Mouse (Mus musculus) heart, embryonic 14.5 days (tissue): ENCODE measurements around the gene Gpr162. TPM values are rescaled to one million over a fixed set of nuclear protein-coding genes. Genes with fewer than 3 reads are reported as not detected.

Source experiments
- ATAC-seq: fragments of 200-750 bp; cut with Nextera tagmentation; 2 replicates; pipeline ENCODE4 v1.8.0; 2017; ENCODE audit warnings: low read depth, moderate TSS enrichment; ENCODE audit not compliant: insufficient number of reproducible peaks, insufficient read depth, low FRiP score
- H3K27ac ChIP-seq, 2 experiments: fragments of 200-500 bp in 1 of 2; fragments of 300-500 bp in 1 of 2; sonication (generic) in 1 of 2; replicated peaks in 1 of 2; 2 replicates each; pipeline ENCODE4 v1.5.1; 2012 to 2014; ENCODE audit warnings: low read depth in 2 of 2, low read length in 2 of 2, control low read depth in 1 of 2, mild to moderate bottlenecking in 1 of 2, mixed read lengths in 1 of 2; ENCODE audit not compliant: control insufficient read depth in 1 of 2, insufficient read depth in 1 of 2
- H3K27me3 ChIP-seq: fragments of 300-500 bp; sonication (generic); 2 replicates; pipeline ENCODE4 v1.6.1; 2014; ENCODE audit warnings: mild to moderate bottlenecking, low read length, control low read depth; ENCODE audit not compliant: control insufficient read depth, insufficient read depth
- H3K36me3 ChIP-seq: fragments of 300-500 bp; sonication (generic); 2 replicates; pipeline ENCODE4 v1.6.1; 2014; ENCODE audit warnings: mild to moderate bottlenecking, control low read depth, low read length, mixed read lengths; ENCODE audit not compliant: control insufficient read depth, insufficient read depth
- H3K4me1 ChIP-seq, 2 experiments: fragments of 200-500 bp in 1 of 2; fragments of 300-500 bp in 1 of 2; sonication (generic) in 1 of 2; 2 replicates each; pipeline ENCODE4 v1.6.1; 2012 to 2014; ENCODE audit warnings: low read length in 2 of 2, control low read depth in 1 of 2, mixed read lengths in 1 of 2; ENCODE audit not compliant: control insufficient read depth in 2 of 2, insufficient read depth in 2 of 2
- H3K4me2 ChIP-seq: fragments of 300-500 bp; sonication (generic); 2 replicates; pipeline ENCODE4 v1.6.1; 2014; ENCODE audit warnings: mild to moderate bottlenecking, low read length
- H3K4me3 ChIP-seq, 2 experiments: fragments of 200-500 bp in 1 of 2; fragments of 300-500 bp in 1 of 2; sonication (generic) in 1 of 2; 2 replicates each; pipeline ENCODE4 v1.5.1; 2012 to 2014; ENCODE audit warnings: low read length in 2 of 2, mild to moderate bottlenecking in 2 of 2, control low read depth in 1 of 2, low read depth in 1 of 2, moderate library complexity in 1 of 2; ENCODE audit not compliant: control insufficient read depth in 1 of 2, insufficient read depth in 1 of 2
- H3K9ac ChIP-seq: fragments of 300-500 bp; sonication (generic); 2 replicates; pipeline ENCODE4 v1.6.1; 2014; ENCODE audit warnings: mild to moderate bottlenecking, low read length
- H3K9me3 ChIP-seq: fragments of 300-500 bp; sonication (generic); 2 replicates; pipeline ENCODE4 v1.6.1; 2016; ENCODE audit warnings: low read length, control low read depth; ENCODE audit not compliant: control insufficient read depth
- WGBS: fragments of 180-500 bp; shearing (Covaris S2); extraction: QIAGEN DNeasy Blood & Tissue Kit; methylation state at CpG from one replicate; pipeline ENCODE4 v1.1.7; 2014; 5-methylcytosine and 5-hydroxymethylcytosine counted together
- polyA plus RNA-seq: library from polyadenylated mRNA; unstranded; fragments of >200 nt; fragmentation: Nextera tagmentation; extraction: Ambion mirVana; gene quantifications from 2 replicates; pipeline ENCODE4 v1.2.1, GENCODE M21; 2014

Gene Gpr162
- polyA plus RNA-seq, 1 experiment from 2014 or later = 0.86 TPM

DNA sequence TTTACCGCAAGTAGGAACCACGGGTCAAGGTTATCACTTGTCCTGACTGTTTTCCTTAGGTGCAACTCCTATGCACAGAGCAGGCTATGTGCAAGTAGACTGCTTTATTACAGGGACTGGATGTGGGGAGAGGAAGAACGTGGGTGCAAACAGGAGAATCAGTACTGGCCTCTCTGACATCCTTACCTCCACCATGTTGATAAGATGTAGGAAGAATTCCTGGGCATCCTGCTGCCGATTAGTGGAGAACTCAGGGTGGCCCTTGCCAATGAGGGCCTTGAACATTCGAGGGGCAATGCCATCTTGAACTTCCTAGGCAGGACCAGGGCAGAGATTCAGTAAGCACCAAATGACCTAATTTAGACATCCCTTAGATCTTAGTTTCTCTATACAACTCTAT lies 42.9 kb downstream of the Gpr162 start:
- WGBS = 88% methylated on average over 5 of the region's 5 CpGs
- ATAC-seq = no peak
- H3K36me3 ChIP-seq = peaks cover 100% of the 10 kb centered on the region
- H3K4me3 ChIP-seq = no peak overlapping the region
- no peak overlapping the region for H3K4me2 ChIP-seq
- H3K27me3 ChIP-seq = no peaks in the 10 kb centered on the region
- H3K4me1 ChIP-seq = no peaks in the 10 kb centered on the region
- no peak overlapping the region for H3K9ac ChIP-seq
- no peaks in the 10 kb centered on the region for H3K9me3 ChIP-seq
- H3K27ac ChIP-seq = no peak overlapping the region

DNA sequence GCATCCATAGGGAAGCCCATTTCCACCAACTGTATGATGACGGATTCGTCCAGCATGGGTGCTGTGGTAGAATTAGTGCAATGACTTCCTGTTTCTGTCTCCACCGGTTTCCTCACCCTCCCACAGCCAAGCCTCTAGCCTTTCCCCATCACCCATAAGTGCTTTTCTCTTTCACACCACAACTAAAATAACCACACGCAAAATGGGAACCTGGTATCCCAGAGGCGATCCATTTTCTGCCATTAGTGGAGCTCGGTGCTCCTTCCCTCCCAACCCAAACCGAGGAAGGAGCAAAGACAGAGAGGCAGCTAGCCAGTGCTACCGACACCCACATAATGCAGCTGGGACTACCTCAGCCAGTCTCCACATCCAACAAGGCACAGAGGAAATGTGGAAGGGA lies 45.8 kb downstream of the Gpr162 start:
- H3K9me3 ChIP-seq = no peaks in the 10 kb centered on the region
- no peak overlapping the region for H3K27ac ChIP-seq
- H3K36me3 ChIP-seq = peaks cover 79% of the 10 kb centered on the region
- H3K4me1 ChIP-seq = peaks cover 6 to 9% of the 10 kb centered on the region in 2 experiments
- 83% methylated on average over 8 of the region's 8 CpGs for WGBS
- H3K4me2 ChIP-seq = no peak overlapping the region
- H3K4me3 ChIP-seq = no peak overlapping the region
- H3K9ac ChIP-seq = no peak overlapping the region
- H3K27me3 ChIP-seq = no peaks in the 10 kb centered on the region
- ATAC-seq = no peak

DNA sequence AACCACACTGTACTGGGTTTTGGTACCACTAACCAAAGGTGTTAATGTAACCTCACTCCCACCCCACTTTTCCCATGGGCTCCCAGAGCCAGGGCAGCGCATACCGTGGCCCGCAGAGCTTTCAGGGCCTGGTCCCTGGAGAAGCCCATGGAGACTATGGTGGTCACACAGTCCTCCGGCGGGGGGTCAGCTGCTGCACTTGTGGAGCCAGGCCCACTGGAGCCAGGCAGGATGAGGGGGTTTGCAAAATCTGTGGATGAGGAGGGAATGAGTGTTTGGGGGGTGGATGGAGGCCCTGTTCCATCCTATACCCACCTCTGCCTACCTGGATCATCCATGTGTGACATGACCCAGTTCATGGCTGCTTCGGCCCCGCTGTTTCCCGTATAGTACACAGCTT lies 46.2 kb downstream of the Gpr162 start:
- H3K4me2 ChIP-seq = no peak overlapping the region
- H3K9me3 ChIP-seq = no peaks in the 10 kb centered on the region
- no peak for ATAC-seq
- no peak overlapping the region for H3K27ac ChIP-seq
- no peak overlapping the region for H3K9ac ChIP-seq
- 95% methylated on average over 8 of the region's 8 CpGs for WGBS
- peaks cover 77% of the 10 kb centered on the region for H3K36me3 ChIP-seq
- H3K27me3 ChIP-seq = no peaks in the 10 kb centered on the region
- no peak overlapping the region for H3K4me3 ChIP-seq
- peaks cover 8 to 11% of the 10 kb centered on the region in 2 experiments for H3K4me1 ChIP-seq

DNA sequence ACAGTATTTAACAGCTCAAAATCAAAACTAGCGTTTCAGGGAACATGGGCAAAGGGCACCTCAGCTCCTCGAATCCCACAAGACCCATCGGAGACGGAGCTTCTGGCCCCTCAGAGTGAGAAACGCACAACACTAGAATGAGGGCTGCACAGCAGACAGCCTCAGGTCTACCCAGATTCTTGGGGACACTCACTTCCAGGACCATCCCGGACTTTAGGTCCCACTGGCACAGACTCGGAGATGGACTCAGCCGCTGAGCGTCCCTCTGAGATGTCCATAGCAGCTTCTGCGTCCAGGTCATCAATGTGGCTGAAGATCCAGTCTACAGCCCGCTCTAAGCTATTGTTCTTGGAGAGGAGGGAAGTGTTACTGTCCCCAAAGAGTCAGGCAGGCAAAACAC lies 46.7 kb downstream of the Gpr162 start:
- Histone ChIP-seq H3K27me3 (no peaks in the 10 kb centered on the region), H3K4me2 (no peak overlapping the region), H3K9me3 (no peaks in the 10 kb centered on the region), H3K36me3 (peaks cover 77% of the 10 kb centered on the region), H3K9ac (no peak overlapping the region), H3K27ac (no peak overlapping the region), H3K4me1 (peaks cover 10 to 15% of the 10 kb centered on the region in 2 experiments), H3K4me3 (no peak overlapping the region)
- WGBS = 97% methylated on average over 11 of the region's 11 CpGs
- no peak for ATAC-seq

DNA sequence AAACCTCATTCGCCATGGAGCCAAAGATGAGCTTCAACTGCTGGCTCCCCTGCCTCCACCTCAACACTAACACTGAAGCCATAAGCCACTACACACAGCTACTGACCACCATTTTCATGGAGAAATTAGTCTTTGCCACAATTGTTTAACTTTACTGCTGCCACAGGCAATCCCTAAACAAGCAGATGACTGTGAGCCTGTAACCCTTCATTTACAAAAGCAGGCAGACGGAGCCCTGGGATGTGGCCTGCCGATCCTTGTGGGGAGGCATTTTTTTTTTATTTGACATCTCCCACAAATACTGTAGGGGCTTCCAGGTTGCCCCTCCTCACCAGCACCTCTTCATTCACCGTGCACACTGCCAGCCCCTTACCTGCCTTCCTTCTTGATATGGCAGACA lies 47.2 kb downstream of the Gpr162 start:
- peaks cover 77% of the 10 kb centered on the region for H3K36me3 ChIP-seq
- no peak overlapping the region for H3K4me3 ChIP-seq
- no peak overlapping the region for H3K4me2 ChIP-seq
- H3K9me3 ChIP-seq = no peaks in the 10 kb centered on the region
- ATAC-seq = no peak
- H3K4me1 ChIP-seq = peaks cover 13 to 20% of the 10 kb centered on the region in 2 experiments
- WGBS = 93% methylated on average over 4 of the region's 4 CpGs
- H3K9ac ChIP-seq = no peak overlapping the region
- H3K27ac ChIP-seq = no peak overlapping the region
- no peaks in the 10 kb centered on the region for H3K27me3 ChIP-seq

DNA sequence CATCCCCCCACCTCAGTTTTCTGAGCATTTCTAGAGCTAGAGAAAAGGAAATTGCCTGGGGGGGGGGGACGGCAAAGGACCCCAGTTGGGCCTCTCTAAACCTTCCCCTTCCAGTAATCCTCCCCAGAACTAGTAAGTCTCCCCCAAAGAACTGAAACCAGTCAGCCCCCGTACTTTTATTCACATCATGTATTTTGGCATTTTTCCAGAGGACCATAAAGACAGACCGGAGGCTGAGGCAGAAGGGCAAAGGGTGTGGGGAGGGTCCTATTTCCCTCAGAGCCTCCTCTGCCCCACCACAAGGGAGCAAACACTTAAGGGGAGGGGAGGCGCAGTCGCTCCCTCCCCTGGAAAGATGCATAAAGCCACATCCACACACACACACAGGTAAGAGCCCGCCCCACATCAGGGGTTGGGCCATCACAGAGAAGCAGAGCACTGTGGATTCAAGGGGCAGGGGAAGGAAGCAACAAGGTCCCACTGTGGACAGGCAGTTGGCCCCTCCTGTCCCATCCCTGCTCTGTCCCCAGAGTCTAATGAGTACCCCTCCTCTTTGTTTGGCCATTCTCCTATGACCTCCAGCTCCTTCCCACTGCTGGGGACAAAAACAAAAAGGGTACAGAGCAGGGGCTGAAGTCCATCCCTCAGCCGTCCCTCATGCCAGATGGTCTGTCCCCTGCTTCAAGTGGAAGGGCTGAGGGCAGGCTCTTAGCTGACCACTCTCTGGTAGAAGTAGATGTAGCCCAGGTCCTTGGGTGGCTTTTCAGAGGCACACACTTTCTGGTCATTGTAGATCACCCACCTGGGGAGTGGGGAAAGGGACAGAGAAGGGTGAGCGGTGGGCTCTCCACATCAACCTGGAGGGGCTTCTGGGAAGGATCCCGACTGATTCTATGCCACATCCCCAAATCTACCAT lies 48.7 kb downstream of the Gpr162 start:
- peaks cover 77% of the 10 kb centered on the region for H3K36me3 ChIP-seq
- no peak for ATAC-seq
- no peak overlapping the region for H3K9ac ChIP-seq
- H3K4me2 ChIP-seq = peak overlapping the region; percentile 74; the same call in 1 of the 2 replicates
- no peak overlapping the region for H3K27ac ChIP-seq
- no peaks in the 10 kb centered on the region for H3K27me3 ChIP-seq
- H3K9me3 ChIP-seq = no peaks in the 10 kb centered on the region
- no peak overlapping the region for H3K4me3 ChIP-seq
- WGBS = 71% methylated on average over 9 of the region's 9 CpGs
- H3K4me1 ChIP-seq = peaks cover 13 to 30% of the 10 kb centered on the region in 2 experiments

DNA sequence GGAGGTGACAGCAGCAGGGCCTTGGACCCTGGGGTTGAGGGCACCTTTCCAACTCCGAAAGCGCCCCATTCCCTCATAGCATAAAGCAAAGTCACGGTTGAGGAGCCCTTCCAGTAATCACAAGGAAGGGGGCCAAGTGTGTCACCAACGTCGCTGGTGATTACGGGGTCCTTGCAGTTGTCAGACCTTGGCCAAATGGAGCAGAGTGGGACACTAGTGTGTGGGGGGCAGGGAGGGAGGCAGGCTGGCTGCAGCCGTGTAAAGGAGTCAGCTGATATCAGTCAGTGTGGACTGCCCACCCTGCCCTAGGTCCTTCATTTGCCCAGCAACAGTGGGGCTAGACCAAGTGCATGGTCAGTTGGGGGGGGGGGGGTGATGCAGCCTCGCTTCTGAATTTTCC lies 49.3 kb downstream of the Gpr162 start:
- H3K4me2 ChIP-seq = peak overlapping the region; percentile 74
- no peak; the same call in 1 of the 2 replicates for ATAC-seq
- no peaks in the 10 kb centered on the region for H3K9me3 ChIP-seq
- peak overlapping the region; percentile 10 to 99; a peak in 2 of 4 replicates for H3K27ac ChIP-seq
- H3K27me3 ChIP-seq = no peaks in the 10 kb centered on the region
- H3K36me3 ChIP-seq = peaks cover 73% of the 10 kb centered on the region
- H3K9ac ChIP-seq = no peak overlapping the region
- 26% methylated on average over 7 of the region's 8 CpGs for WGBS
- peak overlapping the region; percentile 59 to 90 for H3K4me3 ChIP-seq
- H3K4me1 ChIP-seq = peaks cover 18 to 36% of the 10 kb centered on the region in 2 experiments
